Comparison of ENCODE assay signal across 8 mouse cellular contexts in the genomic region with DNA sequence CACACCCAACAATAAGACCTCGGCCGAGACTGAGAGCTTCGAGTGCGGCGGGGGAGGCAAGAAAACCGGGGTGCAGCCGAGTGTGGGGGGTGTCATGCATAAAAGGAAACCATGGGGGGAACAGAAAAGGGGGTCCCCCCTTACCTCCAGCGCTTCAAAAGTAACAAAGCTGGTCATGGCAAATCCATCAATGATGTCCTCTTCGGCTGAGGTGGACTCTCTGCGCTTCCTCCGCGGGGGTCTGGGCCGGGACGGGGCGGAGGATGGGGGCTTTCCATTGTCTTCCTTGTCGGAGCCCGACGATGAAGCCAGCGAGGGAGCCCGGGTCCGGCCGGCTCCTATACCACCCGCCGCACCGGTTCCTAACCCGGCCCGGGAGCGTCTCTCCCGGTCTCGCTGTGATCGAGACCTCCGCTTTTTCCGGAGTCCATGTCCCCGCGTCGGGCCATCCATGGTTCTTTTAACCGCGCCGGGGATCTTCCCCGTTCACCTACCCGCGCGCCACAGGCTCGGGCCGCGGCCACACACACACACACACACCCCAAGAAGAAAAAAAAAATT. TPM values are rescaled to one million over a fixed set of nuclear protein-coding genes. Genes with fewer than 3 reads are reported as not detected.
DNase-seq lines count a peak whose midpoint lies in the region; ATAC-seq and TF ChIP-seq lines count a peak whose summit lies in the region.

No protein-coding gene starts in this region.

- H3K36me3 ChIP-seq in lung, embryonic 15.5 days: no peaks in the 10 kb centered on the region
- no peaks in the 10 kb centered on the region for H3K36me3 ChIP-seq in hindbrain, postnatal 0 days (ENCODE audit: insufficient read depth, low read length)
- H3K36me3 ChIP-seq in liver, embryonic 12.5 days: no peaks in the 10 kb centered on the region

- peak overlapping the region; percentile 71 for H3K9ac ChIP-seq in lung, embryonic 15.5 days
- peak overlapping the region; percentile 80 for H3K9ac ChIP-seq in hindbrain, postnatal 0 days (replicated peaks; ENCODE audit: low read length)
- peak overlapping the region; percentile 56 for H3K9ac ChIP-seq in liver, embryonic 12.5 days

- H3K9me3 ChIP-seq in lung, embryonic 15.5 days: no peaks in the 10 kb centered on the region
- no peaks in the 10 kb centered on the region for H3K9me3 ChIP-seq in hindbrain, postnatal 0 days (ENCODE audit: low read length)
- H3K9me3 ChIP-seq in liver, embryonic 12.5 days (replicated peaks): no peaks in the 10 kb centered on the region

- DNase-seq in lung, postnatal 25 days (ENCODE audit: low spot score): no peak
- DNase-seq in cerebellum, adult 2 months: peak; percentile 46 to 62
- DNase-seq in frontal cortex, postnatal 25 days (ENCODE audit: low spot score in 2 of 2): peak; percentile 11 to 16
- DNase-seq in hindbrain, postnatal 0 days (ENCODE audit: low spot score): peak; percentile 42
- DNase-seq in ovary, postnatal 14 days (ENCODE audit: low spot score): peak; percentile 21

- no peak for ATAC-seq in lung, embryonic 15.5 days (ENCODE audit: borderline replicate concordance, extremely low read depth, low FRiP score, low TSS enrichment)
- ATAC-seq in hindbrain, postnatal 0 days: no peak
- ATAC-seq in liver, embryonic 12.5 days: no peak
- no peak for ATAC-seq in activated CD4-positive, CD25-positive, alpha-beta regulatory T cell, adult 4 months

- H3K4me2 ChIP-seq in lung, embryonic 15.5 days: peak overlapping the region; percentile 93
- peak overlapping the region; percentile 72 for H3K4me2 ChIP-seq in hindbrain, postnatal 0 days (ENCODE audit: low read depth, low read length)
- peak overlapping the region; percentile 87 for H3K4me2 ChIP-seq in liver, embryonic 12.5 days

- TF ChIP-seq CTCF in cerebellum, adult 2 months (IDR thresholded peaks at IDR 0.05; ENCODE audit: borderline replicate concordance, insufficient read depth, low read depth, low read length): no peak
- TF ChIP-seq CTCF in hindbrain, postnatal 0 days (IDR thresholded peaks at IDR 0.05; ENCODE audit: low read depth): no peak

- TF ChIP-seq POLR2A in cerebellum, adult 2 months (IDR thresholded peaks at IDR 0.05; ENCODE audit: borderline replicate concordance, insufficient read depth, low read length): no peak

- H3K4me3 ChIP-seq in lung, embryonic 15.5 days: peak overlapping the region; percentile 82
- peak overlapping the region; percentile 77 for H3K4me3 ChIP-seq in cerebellum, adult 2 months (replicated peaks; ENCODE audit: insufficient read depth, low read depth, low read length)
- peak overlapping the region; percentile 88 for H3K4me3 ChIP-seq in hindbrain, postnatal 0 days (ENCODE audit: low read length)
- peak overlapping the region; percentile 59 for H3K4me3 ChIP-seq in liver, embryonic 12.5 days

- peaks cover 22% of the 10 kb centered on the region for H3K4me1 ChIP-seq in lung, embryonic 15.5 days
- peaks cover 5% of the 10 kb centered on the region; the same call in 1 of the 2 replicates for H3K4me1 ChIP-seq in cerebellum, adult 2 months (ENCODE audit: control insufficient read depth, insufficient read depth, low read length)
- peaks cover 12% of the 10 kb centered on the region for H3K4me1 ChIP-seq in hindbrain, postnatal 0 days (ENCODE audit: insufficient read depth, low read length)
- H3K4me1 ChIP-seq in liver, embryonic 12.5 days: peaks cover 19% of the 10 kb centered on the region

- WGBS in lung, embryonic 15.5 days: under 1% methylated on average over 46 of the region's 46 CpGs
- WGBS in cerebellum, adult 2 months: 1% methylated on average over 46 of the region's 46 CpGs
- under 1% methylated on average over 46 of the region's 46 CpGs for WGBS in hindbrain, postnatal 0 days
- 1% methylated on average over 43 of the region's 46 CpGs for WGBS in liver, embryonic 12.5 days (ENCODE audit: insufficient replicate concordance)

- H3K27me3 ChIP-seq in lung, embryonic 15.5 days: no peaks in the 10 kb centered on the region; the same call in 1 of the 2 replicates
- H3K27me3 ChIP-seq in cerebellum, adult 2 months (ENCODE audit: control insufficient read depth, insufficient read depth, low read length): no peaks in the 10 kb centered on the region
- H3K27me3 ChIP-seq in hindbrain, postnatal 0 days (ENCODE audit: insufficient read depth, low read length): no peaks in the 10 kb centered on the region
- H3K27me3 ChIP-seq in liver, embryonic 12.5 days (replicated peaks): peaks cover 57% of the 10 kb centered on the region

- peak overlapping the region; percentile 89 for H3K27ac ChIP-seq in lung, embryonic 15.5 days
- H3K27ac ChIP-seq in cerebellum, adult 2 months (ENCODE audit: insufficient read depth, low read length): 0 out of 2 replicates have a peak overlapping the region, but pooled peaks have one; percentile 43
- peak overlapping the region; percentile 83 for H3K27ac ChIP-seq in hindbrain, postnatal 0 days
- no peak overlapping the region for H3K27ac ChIP-seq in liver, embryonic 12.5 days

RNA-seq across cellular contexts. Expression of a gene that starts 1.7 kb away (rescaled TPM):
- 16.2 and 17.0 TPM in 2 replicates for polyA plus RNA-seq in lung, embryonic 15.5 days (2015; fragmentation: Nextera tagmentation; extraction: Ambion mirVana)
- 39.0 and 39.7 TPM in 2 replicates for polyA plus RNA-seq in cerebellum, adult 2 months (2012; rRNA removed)
- 48.3 and 54.9 TPM in 2 replicates for total RNA-seq in hindbrain, postnatal 0 days (2014; rRNA removed)
- 35.2 and 39.3 TPM in 2 replicates for polyA plus RNA-seq in hindbrain, postnatal 0 days (2015; fragmentation: Nextera tagmentation; extraction: Ambion mirVana)
- 4.4 and 5.4 TPM in 2 replicates for polyA plus RNA-seq in liver, embryonic 12.5 days (2016; fragmentation: Nextera tagmentation; extraction: Ambion mirVana)
- under 1 TPM in 1 of 2 experiments, not detected in 1; 0.26 TPM for polyA plus RNA-seq in activated CD4-positive, CD25-positive, alpha-beta regulatory T cell, adult 4 months (2017; shearing (Covaris generic))
